Mouse (Mus musculus) CH12F3 (cell line): ENCODE data around the gene Gpr82.

Experiments used
- in situ Hi-C: fragments of 300-500 bp; cut with MboI; formaldehyde crosslinking; loops from 2 replicates; pipeline ENCODE4 v1.14.3; 2020; ENCODE audit warnings: low sequenced_read_pairs

The Gpr82 gene

GRCm38 (mm10) chrX:13661063-13661462 is at the start of gene Gpr82:
TSS of gene Gpr82 (plus strand) at chrX:13661363.
- in situ Hi-C loops = loop anchor here (25.0 kb wide), 2 partner anchors 199 to 424 kb away; partner anchors contain the start of gene Nyx

DNA sequence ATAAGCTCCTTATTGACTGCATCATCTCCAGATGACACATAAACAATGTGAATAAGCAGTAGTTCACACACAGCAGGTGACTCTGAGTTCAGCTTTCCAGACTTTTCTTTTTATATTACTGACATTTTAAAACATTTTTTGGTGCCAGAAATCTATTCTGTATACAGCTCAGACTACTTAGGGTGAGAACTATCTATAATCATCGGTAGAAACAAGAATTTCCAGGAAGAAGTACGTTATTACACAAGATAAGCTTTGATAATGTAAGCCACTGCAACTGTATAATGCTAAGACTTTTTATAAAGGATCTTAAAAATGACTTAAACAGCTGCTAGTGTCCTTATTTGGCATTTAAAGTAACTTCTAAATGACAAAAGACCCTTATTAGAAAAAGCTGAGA is 49.0 kb upstream of the Gpr82 start:
- in situ Hi-C loops = no loop called here

DNA sequence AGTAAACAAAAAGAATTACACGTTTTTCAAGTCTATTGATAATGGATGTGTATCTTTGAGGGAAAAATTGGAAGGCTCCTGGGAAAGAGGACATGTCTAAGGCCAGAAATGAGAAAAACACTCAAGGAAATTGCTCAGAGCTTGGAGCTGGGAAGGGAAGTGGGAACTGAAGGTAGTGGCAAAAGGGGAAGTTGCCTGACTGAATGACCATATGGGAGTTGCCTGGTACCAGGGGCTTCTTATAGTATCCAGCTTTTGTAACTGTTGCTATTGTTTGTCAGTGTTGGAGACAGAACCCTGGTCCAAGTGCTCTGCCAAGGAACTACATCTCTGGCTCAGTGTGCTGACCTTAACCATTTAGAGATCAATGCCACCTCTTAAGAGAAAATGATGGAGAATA is 44.4 kb upstream of the Gpr82 start:
- in situ Hi-C loops = no loop called here

- in situ Hi-C loops = no loop called here
Observed at GRCm38 (mm10) chrX:13617294-13617693, 43.9 kb upstream of the Gpr82 start.

DNA sequence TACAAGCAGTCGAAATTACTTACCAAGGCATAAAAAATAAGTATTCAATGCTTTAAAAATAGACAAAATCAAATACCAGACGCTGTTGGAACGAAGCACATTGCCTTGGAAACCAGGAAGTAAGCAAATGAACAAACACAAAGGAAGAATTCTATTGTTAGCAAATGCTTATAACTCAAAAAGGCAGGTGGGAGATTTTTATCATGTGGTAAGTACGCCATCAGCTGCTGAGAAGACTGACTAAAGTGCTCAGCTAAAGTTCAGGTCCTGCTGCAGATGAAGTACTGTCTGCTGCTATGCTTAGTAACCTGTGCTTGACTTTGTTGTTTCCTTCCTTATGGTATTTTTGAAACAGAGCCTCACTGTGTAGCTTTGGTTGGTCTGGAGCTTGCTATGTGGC is 42.7 kb upstream of the Gpr82 start:
- in situ Hi-C loops = no loop called here

GRCm38 (mm10) chrX:13621473-13621872 is 39.7 kb upstream of the Gpr82 start:
- in situ Hi-C loops = no loop called here

DNA sequence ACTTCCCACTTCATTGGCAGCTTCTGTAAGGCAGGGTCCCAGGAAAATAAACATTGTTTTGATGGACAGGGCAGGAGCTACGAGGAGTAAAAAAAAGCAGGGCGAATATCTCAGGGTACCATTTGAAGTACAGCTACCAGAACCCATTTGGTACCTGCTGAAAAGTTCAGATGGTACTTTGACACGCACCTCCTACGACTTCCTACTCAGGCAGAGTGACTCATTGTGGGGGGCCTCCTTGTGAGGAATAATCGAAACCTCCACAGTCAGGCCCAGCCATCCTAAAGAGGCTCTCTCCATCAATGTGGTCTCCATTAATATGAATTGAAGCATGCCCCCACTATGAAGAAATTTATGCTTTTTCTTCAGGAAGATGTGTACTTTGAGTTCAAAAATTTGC is 38.5 kb upstream of the Gpr82 start:
- in situ Hi-C loops = no loop called here

DNA sequence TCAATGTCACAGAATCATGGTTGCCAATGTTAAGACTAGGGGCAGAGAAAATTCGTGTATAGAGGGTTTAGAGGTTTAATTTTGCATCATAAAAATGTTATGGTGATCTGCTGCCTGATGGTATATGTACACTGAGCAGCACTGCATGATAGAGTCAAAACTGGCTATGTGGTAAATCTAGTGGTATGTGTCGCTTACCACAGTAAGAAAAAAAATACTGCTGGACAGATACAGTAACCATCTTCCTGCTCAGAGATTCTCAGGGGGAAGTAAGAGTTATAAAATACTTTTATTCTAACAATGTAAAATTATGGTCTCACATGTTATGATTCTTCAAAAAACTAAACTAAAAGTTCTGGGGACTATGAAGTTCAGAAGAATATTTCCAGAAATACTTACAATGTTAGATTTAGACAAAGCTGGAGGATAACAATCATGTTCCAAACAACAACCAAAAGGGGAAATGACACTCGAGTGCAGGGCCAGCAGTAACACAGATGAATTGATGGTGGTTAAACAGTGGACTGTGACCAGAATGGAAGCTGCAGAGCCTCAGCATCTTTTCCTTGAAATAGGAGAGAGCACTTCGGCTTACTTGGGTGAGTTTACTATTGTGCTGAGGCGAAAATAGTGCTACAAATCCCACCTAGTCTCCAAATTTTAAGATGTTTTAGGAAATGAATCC is 29.4 kb upstream of the Gpr82 start, which contains the start of gene Gpr34:
TSS of gene Gpr34 (plus strand) at position 491 of the 685 bp plus-strand sequence.
- in situ Hi-C loops = no loop called here

- in situ Hi-C loops = no loop called here
Observed at GRCm38 (mm10) chrX:13636398-13636797, 24.8 kb upstream of the Gpr82 start.

DNA sequence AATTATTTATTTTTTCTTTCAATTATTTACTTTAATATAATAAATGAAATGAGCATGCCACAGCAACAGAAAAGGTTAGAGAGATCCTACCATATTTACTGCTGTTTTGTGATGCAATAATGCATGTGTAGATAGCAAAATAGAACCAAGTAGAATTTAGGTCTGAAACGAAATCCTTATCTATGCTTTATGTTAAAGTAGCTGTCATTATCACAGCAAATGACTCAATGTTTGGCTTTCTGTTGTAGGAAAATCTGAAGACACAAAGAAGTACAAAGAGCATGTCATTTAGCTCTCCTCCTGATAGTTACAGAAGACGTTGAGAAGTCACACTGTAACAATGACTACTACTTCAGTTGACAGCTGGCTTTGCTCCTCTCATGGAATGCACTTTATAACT is 22.3 kb upstream of the Gpr82 start:
- in situ Hi-C loops = no loop called here

DNA sequence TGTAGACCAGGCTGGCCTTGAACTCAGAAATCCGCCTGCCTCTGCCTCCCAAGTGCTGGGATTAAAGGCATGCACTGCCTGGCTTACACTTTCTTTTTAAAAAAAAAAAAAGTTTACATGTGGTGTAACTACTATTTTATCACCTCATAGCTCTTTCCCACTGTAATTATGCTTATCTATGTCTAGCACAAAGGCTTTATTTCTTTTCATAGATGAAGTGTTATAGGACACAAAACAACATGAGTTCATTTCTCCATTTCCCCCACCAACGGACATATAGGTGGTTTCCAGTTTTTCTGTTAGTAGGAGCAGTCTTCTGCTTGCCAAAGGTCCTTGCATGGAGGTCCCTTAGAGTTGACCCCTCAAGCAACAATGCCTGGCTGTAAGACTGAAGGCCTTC is 9.3 kb upstream of the Gpr82 start:
- in situ Hi-C loops = loop anchor here (25.0 kb wide), 2 partner anchors 190 to 415 kb away; partner anchors contain the start of gene Nyx

DNA sequence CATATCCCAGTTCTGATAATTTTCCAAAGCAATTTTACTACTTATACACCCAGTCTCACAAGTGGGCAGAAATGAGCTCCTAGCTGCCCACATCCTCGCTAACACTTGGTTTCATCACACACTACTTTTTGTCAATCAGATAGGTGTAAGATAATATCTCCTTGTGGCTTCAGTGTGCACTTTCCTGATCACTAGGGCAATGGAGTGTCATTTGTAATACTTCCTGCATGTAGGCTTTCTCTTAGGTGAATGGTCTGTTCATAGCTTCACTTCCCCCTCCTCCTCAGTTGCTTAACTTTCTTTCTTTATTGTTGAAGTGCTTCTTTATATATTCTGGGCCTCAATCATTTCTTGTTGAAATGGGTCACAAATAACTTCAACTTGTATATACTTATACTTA is 8.9 kb upstream of the Gpr82 start:
- in situ Hi-C loops = loop anchor here (25.0 kb wide), 2 partner anchors 190 to 415 kb away; partner anchors contain the start of gene Nyx

DNA sequence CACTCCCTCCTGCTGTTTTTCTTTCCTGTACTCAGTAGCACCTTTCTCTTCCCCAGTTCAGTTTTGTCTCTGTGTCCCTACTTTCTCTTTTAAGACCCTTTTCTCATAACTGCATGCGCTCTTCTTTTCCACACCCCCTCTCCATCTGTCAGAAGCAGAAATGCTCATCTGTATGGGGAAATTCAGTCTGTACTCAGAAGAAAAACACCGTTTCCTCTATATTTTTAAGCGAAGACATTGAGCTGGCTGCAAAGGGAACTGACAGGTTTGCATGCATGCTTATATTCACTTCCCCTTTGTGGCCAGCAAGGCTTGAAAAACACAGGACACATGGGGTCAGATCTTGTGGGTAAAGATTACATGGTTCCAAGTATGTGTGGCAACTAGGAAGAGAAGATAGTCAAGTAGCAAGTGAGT is 6.2 kb upstream of the Gpr82 start:
- in situ Hi-C loops = loop anchor here (25.0 kb wide), 2 partner anchors 193 to 418 kb away; partner anchors contain the start of gene Nyx

- in situ Hi-C loops = loop anchor here (25.0 kb wide), 2 partner anchors 194 to 419 kb away; partner anchors contain the start of gene Nyx
Observed at GRCm38 (mm10) chrX:13655906-13656305, 5.3 kb upstream of the Gpr82 start.

DNA sequence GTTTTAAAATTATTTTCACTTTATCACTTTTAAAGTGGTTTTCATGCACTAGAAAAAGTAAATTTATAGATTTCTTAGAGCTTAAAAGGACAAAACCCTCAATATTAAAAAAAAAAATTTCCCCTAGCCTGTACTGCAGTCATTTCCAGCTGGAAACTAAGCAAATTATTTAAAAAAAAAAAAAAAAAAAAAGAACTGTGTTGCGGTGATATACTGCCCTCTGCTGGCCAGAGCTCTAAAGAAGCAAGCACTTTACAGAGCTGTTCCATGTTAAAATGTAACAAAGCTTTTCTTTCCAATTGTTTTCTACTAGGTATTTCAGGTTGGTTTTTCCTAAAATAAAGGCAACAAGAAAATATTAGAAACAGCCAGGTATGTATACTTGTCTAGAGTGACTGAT is 4.4 kb upstream of the Gpr82 start:
- in situ Hi-C loops = loop anchor here (25.0 kb wide), 2 partner anchors 194 to 419 kb away; partner anchors contain the start of gene Nyx

GRCm38 (mm10) chrX:13658616-13659140 is 2.5 kb upstream of the Gpr82 start:
- in situ Hi-C loops = loop anchor here (25.0 kb wide), 2 partner anchors 196 to 421 kb away; partner anchors contain the start of gene Nyx

- in situ Hi-C loops = loop anchor here (25.0 kb wide), 2 partner anchors 197 to 422 kb away; partner anchors contain the start of gene Nyx
Observed at GRCm38 (mm10) chrX:13659201-13659890, 1.8 kb upstream of the Gpr82 start.

DNA sequence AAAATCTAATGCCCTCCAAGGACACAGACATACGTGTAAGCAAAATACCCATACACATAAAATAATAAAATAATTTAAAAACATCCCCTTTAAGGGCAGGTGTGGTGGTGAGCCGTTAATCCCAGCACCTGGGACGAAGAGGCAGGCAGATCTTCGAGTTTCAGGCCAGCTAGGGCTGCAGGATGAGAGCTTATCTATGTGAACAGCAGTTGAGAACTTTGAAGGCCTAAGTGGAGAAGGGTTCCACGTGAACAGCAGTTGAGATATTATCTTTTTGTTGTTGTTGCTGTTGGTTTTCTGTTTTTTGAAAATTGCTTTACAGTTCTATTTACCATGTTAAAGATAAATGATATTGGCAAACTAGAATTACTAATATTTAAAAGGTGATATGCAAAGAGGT is 7.7 kb downstream of the Gpr82 start:
- in situ Hi-C loops = loop anchor here (25.0 kb wide), 2 partner anchors 207 to 432 kb away; partner anchors contain the start of gene Nyx

DNA sequence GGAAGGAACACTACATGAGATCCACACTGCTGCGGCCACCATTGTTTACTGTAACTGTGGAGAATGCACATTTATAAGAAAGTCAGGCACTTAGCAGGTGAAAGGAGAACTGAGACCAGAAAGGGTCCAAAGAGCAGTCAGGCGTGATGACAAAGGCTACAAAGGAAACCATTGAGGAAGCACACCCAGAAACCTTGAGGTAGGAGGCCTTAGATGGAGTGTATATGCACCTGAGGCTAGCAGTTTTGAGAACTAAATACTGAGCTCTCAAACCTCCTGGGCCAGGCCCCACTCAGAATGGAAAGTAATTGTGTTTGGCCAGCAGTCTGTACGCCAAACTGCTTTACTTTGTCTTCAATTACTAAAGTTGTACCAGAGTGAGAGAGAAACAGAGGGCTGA is 9.2 kb downstream of the Gpr82 start:
- in situ Hi-C loops = loop anchor here (25.0 kb wide), 2 partner anchors 208 to 433 kb away; partner anchors contain the start of gene Nyx

- in situ Hi-C loops = loop anchor here (25.0 kb wide), 2 partner anchors 211 to 436 kb away; partner anchors contain the start of gene Nyx
Observed at GRCm38 (mm10) chrX:13673001-13673400, 11.8 kb downstream of the Gpr82 start.

DNA sequence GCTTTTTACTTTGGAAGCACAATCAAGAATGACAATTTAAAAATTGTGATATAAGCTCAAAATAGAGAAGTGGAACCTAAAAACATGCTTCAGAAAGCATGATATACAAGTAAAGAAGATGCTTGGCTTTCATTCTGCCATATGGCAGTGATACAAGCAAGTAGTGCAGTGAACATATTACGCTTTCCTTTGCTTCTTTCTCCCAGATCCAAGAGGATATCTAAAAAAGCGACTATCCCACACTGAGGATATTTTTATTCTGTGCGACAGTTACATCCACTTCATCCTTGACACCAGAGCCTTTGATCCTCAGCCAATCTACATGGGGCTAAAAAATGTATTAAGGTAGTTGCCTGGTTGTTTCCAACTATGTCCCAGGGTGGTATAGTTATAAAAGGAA is 20.6 kb downstream of the Gpr82 start:
- in situ Hi-C loops = no loop called here
